Mouse (Mus musculus): Measurements from ENCODE around the gene Jund. TPM values are rescaled to one million over a fixed set of nuclear protein-coding genes. Genes with fewer than 3 reads are reported as not detected.
A peak's percentile ranks its signal among the peaks of the same experiment; 100 is the strongest.

Gene Jund
- total and polyA plus RNA-seq, 3 experiments = 16.5 to 18.8 TPM; not detected in 1

GRCm38 (mm10) chr8:70719796-70720270, 21.1 kb downstream of the Jund start (continued):
- TF ChIP-seq TCF12 (IDR thresholded peaks at IDR 0.05; ENCODE audit: low read depth, low read length) = no peak
- TF ChIP-seq E2F4 (IDR thresholded peaks at IDR 0.05; ENCODE audit: borderline replicate concordance, low read depth, low read length) = no peak

DNA sequence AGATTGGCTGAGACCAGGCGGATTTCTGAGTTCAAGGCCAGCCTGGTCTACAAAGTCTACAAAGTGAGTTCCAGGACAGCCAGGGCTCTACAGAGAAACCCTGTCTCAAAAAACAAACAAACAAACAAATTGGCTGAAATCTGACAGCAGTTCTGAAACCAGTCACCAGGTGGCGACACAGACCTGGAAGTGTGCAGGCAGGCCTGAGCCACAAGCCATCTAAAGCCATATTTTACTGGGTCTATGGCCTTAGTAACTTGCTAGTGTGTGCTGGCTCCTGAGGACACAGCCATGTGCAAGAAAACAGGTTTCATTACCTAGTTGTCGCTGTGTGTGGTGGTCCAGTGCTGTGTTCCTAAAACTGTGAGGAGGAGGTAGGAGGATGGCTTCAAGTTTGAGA, 22.0 kb downstream of the Jund start:
- Histone ChIP-seq H3K27ac (ENCODE audit: control insufficient read depth, low read depth, low read length) (no peak overlapping the region), H3K36me3 (ENCODE audit: control insufficient read depth in 1 of 2, insufficient read depth in 2 of 2, low read length in 2 of 2) (no peaks in the 10 kb centered on the region), H3K9ac (ENCODE audit: control insufficient read depth, low read depth, low read length, poor library complexity, severe bottlenecking) (peak overlapping the region; percentile 39), H3K79me2 (ENCODE audit: control insufficient read depth, insufficient read depth, low read length, poor library complexity) (no peaks in the 10 kb centered on the region), H3K27me3 (ENCODE audit: control insufficient read depth in 1 of 2, insufficient read depth in 2 of 2, low read length in 2 of 2) (no peaks in the 10 kb centered on the region; a peak in 1 of 4 replicates), H3K4me1 (ENCODE audit: control insufficient read depth in 1 of 2, insufficient read depth in 2 of 2, low read length in 2 of 2) (no peaks in the 10 kb centered on the region), H3K4me3 (ENCODE audit: control insufficient read depth in 1 of 2, insufficient read depth in 1 of 2, low read depth in 2 of 2, low read length in 2 of 2) (no peak overlapping the region), H3K9me3 (replicated peaks; ENCODE audit: insufficient read depth, low read length) (no peaks in the 10 kb centered on the region)
- DNase-seq (ENCODE audit: low read depth, low spot score) = peak; percentile 91
- TF ChIP-seq KAT2A (conservative IDR thresholded peaks at IDR 0.05; ENCODE audit: low read depth, low read length) (no peak), MYC (IDR thresholded peaks at IDR 0.05; ENCODE audit: low read depth, low read length) (peak; percentile 22; the same call in 1 of the 2 replicates), RAD21 (IDR thresholded peaks at IDR 0.05; ENCODE audit: low read depth, low read length) (peak; percentile 90), CTCF (IDR thresholded peaks at IDR 0.05 in 2 of 3, conservative IDR thresholded peaks at IDR 0.05 in 1 of 3; ENCODE audit: control insufficient read depth in 1 of 3, insufficient read depth in 1 of 3, low read depth in 2 of 3, low read length in 3 of 3, poor library complexity in 1 of 3, severe bottlenecking in 1 of 3) (peak; percentile 70 to 88 (median 87)), TBP (IDR thresholded peaks at IDR 0.05; ENCODE audit: low read depth, low read length) (peak; percentile 52; the same call in 1 of the 2 replicates), CHD1 (IDR thresholded peaks at IDR 0.05; ENCODE audit: low read depth, low read length) (no peak), SMC3 (IDR thresholded peaks at IDR 0.05; ENCODE audit: low read depth, low read length) (peak; percentile 87), ZKSCAN1 (IDR thresholded peaks at IDR 0.05; ENCODE audit: low read depth, low read length) (peak; percentile 39; the same call in 1 of the 2 replicates), MEF2A (IDR thresholded peaks at IDR 0.05; ENCODE audit: extremely low read depth, insufficient replicate concordance, low read depth, low read length, poor library complexity, severe bottlenecking) (no peak), ZC3H11A (IDR thresholded peaks at IDR 0.05; ENCODE audit: low read depth, low read length) (peak; percentile 94), MAZ (IDR thresholded peaks at IDR 0.05; ENCODE audit: low read depth, low read length) (no peak), SIN3A (IDR thresholded peaks at IDR 0.05; ENCODE audit: low read length) (peak; percentile 64; the same call in 1 of the 2 replicates), NRF1 (IDR thresholded peaks at IDR 0.05; ENCODE audit: insufficient read depth, low read depth, low read length, poor library complexity, severe bottlenecking) (no peak), ZNF384 (IDR thresholded peaks at IDR 0.05; ENCODE audit: low read depth, low read length) (peak; percentile 99), ELF1 (IDR thresholded peaks at IDR 0.05; ENCODE audit: low read depth, low read length) (peak; percentile 9; the same call in 1 of the 2 replicates), POLR2AphosphoS2 (IDR thresholded peaks at IDR 0.05; ENCODE audit: low read length) (no peak), GABPA (IDR thresholded peaks at IDR 0.05; ENCODE audit: low read depth, low read length) (no peak), ZMIZ1 (IDR thresholded peaks at IDR 0.05; ENCODE audit: low read depth, low read length) (no peak), TCF12 (IDR thresholded peaks at IDR 0.05; ENCODE audit: low read depth, low read length) (0 out of 2 replicates have a peak, but pooled peaks have one; percentile 8), HCFC1 (IDR thresholded peaks at IDR 0.05; ENCODE audit: low read depth, low read length) (peak; percentile 60; the same call in 1 of the 2 replicates)

Data from MEL (cell line).